Mouse (Mus musculus) MN1 (cell line): ENCODE measurements around the gene Cobll1.
"Not testable (repeated sequence)": the region's sequence is repeated elsewhere in the genome, so short reads cannot be mapped to it uniquely, and the experiment has no call there.

Source experiments
- DNase-seq: peaks from one replicate; pipeline ENCODE4 v3.0.0-alpha.2; 2016; ENCODE audit warnings: low spot score

Cobll1 gene

DNA sequence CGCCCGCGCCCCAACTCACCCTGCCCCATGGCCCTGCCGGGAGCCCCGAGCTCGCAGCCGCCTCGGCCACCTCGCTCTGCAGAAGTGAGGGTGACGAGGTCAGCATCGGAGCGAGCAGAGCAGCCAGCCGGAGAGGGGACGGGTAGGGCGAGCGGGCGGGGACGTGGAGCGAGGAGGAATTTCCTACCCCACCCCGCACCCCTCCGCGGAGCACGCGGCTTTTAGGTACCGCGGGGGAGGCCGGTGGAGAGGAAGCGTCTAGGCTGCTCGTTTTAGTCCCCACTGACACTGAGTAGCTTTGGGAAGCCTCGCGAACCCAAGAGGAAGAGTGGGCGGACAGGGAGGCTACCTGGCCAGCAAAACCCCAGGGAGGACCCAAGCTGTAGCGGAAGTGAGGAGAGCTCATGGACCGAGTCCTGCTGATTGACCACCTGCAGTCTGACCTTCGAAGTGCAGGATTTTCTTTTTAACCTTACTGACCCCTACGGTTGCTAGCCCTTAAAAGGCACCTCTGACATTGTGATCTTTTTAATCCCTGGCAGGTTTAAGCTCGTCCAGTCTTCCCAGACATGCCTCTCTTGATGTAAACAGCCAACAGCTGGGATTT, at the start of gene Cobll1:
Gene Cobll1, minus strand, starts transcription at position 440 of the 607 bp plus-strand sequence.
- peak; percentile 70 for DNase-seq

GRCm38 (mm10) chr2:65288696-65289095, 49.5 kb upstream of the Cobll1 start:
- no peak for DNase-seq

DNA sequence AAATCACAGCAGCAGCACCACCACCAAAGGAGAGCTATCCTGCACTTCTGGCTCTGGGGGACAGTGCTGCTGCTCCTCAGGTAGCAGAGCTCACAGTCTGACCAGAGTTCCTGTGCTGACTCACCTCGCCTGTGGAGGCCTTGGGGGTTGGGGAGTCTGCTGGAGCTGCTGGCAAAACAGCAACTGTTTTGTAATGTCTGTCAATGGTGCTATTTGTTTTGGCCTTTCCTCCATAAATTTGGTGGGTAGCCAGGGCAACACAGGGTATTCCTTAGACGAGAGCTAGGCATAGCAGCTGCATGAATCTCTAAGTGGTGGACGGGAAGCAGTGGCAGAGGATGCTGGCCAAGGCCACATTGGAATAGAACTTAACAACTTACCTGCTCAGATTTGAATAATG, 46.2 kb upstream of the Cobll1 start:
- DNase-seq = peak; percentile 65

DNA sequence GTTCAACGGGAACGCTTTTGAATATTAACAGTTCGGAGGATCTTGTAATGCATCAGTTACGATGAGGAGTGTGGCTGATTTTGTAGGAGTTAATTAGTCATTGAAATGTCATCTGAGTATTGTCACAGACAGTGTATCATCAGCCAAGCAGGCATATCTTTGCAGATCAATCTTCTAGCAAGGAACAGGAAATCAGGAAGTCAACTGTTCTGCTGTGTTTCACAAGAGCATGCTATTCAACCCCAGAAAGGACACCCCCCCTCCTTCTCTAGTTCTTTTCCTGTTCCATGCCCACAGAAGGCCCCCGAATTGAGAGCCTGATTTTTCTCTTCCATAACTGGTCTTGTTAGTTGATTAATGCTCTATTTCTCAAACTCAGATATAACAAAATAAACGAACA, 43.8 kb upstream of the Cobll1 start:
- DNase-seq = no peak

- no peak for DNase-seq
These were observed 40.0 kb upstream of the Cobll1 start for GRCm38 (mm10) chr2:65279029-65279690.

DNA sequence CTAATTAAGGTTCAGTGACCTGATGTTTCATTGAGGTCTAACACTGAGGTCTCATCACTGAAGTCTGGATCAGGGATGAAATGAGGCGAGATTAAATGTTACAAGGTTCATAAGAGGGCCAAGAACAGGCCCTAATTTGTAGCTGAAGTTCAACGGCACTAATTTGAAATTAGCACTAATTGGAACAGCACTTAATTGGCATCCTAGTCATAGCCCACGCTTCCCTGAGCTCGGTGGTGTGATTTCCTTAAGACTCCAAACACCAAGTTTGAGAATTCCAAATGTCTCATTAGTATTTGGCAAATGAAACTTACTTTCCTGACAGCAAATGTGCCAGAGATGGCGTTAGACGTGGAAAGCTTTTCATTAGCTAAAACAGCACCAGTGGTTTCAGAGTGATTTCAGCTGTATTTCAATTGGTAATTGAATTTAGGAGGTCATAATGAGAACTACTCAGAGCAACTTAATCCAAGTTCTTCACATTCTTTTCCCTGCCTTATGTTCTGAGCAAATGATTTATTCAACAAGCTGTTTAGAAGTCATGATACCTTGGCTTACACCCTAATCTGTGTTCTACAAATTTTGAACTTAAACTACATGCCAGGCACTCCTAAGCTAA, 36.3 kb upstream of the Cobll1 start:
- no peak for DNase-seq

GRCm38 (mm10) chr2:65273910-65274309, 34.7 kb upstream of the Cobll1 start:
- DNase-seq = no peak

DNA sequence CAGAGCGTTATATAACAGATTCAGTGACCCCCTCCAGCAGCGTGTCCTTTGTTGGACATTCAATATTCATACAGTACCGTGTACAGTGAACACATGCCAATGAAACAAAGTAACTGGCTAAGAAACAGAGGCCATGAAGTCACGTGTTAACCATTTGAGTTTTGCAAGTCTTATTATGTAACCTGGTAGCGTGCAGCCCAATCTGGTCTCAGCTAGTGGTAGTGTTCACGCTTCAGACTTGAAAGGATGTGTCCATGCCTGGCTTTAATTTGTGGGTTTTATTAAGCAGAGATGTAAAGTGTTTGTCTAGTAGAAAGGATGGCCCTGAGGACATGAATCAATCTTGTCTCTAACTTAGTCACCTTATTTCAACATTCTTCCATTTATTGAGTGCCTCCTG, 29.5 kb upstream of the Cobll1 start:
- DNase-seq = no peak

DNA sequence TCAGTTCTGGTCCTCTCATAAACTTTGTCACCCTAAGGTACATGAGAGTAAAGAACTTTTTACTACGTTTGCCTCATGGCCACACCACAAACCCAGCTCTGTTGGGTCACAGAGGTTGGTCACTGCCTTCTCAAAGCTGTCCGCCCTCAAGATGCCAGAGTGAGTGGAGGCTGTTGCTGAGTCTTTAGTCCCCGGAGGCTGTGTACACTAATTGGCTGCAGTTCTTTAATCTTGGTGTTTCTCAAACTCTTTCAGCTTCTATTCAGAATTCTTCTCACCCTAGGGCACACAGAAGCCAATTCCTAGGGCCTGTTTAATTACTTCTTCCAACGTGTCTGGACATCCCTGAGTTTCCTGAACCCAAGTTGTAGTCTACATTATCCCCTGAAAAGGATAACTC, 28.6 kb upstream of the Cobll1 start:
- no peak for DNase-seq

DNA sequence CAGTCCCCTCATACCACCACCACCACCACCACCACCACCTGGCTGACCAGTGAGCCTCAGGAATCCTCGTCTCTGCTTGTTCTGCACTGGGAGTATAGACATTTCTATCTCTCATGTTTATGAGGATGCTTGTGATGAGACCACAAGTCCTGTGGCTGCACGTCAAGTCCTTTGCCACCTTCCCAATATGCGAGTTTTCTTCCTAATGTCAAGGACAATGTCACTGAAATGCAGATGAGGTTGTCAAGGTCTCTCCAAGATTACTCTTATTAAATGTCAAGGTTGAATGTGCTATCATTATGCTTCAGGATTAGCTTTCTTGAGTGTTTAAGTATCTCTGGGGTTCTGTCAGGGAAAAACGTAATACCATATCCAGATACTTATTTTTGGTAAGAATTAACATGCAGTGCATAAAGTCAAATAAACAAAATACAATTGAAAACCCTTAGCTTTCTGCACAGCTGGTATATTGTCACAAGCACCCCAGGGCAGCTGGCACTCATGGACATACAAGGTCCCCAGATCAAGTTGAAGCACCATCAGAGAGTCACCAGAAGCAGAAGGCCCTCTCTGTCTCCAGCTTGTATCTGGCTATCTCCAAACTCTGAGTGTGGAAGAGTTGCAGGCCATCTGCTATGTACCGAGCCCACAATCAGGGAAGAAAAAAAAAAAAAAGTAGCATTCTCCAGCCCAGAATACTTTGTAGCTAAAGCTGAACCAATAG, 27.5 kb upstream of the Cobll1 start:
- DNase-seq = no peak

DNA sequence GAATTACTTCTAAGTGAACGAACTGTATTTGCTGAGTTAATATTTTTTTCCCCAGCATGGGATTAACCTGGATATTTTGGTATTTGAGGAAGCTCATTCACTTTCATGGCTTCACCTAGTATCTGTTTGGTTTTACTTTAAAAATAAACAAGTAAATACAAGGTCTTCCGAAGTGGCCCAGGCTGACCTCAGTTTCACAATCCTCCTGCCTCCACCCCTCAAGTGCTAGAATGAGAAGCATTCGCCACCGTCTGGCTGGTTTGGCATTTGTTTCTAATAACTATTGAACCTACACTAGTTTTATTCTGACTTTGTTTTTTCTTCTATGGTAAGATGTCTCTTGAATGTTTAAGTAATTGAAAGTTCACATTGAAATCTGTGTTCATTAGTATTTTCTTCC, 23.0 kb upstream of the Cobll1 start:
- no peak for DNase-seq

GRCm38 (mm10) chr2:65260828-65261227, 21.6 kb upstream of the Cobll1 start:
- DNase-seq = not testable (repeated sequence)

DNA sequence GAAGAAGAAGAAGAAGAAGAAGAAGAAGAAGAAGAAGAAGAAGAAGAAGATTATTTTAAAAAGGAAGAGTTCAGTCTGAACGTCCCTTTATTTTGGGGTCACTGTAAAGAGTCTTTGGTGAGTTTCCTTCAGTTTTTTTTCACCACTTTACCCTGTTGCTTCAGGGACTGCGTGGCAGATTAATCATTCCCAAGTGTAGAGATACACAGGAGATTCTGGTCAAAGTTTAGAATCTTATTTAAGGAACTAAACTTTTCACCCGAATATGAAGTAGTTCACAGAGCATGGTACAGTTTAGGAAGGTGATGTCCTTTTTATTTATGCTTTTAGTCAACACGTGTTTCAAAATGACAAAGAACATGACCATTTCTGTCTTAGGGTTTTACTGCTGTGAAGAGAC, 21.2 kb upstream of the Cobll1 start:
- no peak for DNase-seq

GRCm38 (mm10) chr2:65257446-65257845, 18.2 kb upstream of the Cobll1 start:
- no peak for DNase-seq

- no peak for DNase-seq
These were observed 17.5 kb upstream of the Cobll1 start for GRCm38 (mm10) chr2:65256494-65257254.

DNA sequence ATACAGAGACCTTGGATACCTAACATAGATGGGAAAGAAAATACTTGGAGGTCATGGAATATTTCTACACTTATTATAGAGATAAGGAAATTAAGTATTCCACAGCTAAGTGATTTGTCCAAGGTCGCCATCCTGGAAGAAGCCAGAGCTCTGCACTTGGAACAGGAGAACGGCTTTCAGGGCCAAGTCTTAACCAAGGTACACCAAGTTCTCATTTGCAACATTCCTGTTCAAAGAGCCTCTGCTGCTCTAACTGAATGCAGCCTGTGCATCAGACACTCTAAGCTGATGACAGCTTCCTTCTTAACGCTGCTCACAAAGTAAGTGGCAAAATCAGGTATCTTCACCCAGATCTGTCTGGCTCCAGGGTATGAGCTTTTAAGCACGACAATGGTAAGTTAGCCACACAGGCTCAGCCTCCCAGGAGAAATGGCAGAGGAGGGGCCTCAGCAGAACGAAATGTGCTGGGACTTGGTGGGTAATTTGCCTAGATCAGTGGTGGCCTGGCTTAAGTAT, 11.4 kb upstream of the Cobll1 start:
- DNase-seq = no peak

- DNase-seq = no peak
These were observed 10.4 kb upstream of the Cobll1 start for GRCm38 (mm10) chr2:65249575-65249974.

GRCm38 (mm10) chr2:65240173-65240745, 1.1 kb upstream of the Cobll1 start:
- no peak for DNase-seq

DNA sequence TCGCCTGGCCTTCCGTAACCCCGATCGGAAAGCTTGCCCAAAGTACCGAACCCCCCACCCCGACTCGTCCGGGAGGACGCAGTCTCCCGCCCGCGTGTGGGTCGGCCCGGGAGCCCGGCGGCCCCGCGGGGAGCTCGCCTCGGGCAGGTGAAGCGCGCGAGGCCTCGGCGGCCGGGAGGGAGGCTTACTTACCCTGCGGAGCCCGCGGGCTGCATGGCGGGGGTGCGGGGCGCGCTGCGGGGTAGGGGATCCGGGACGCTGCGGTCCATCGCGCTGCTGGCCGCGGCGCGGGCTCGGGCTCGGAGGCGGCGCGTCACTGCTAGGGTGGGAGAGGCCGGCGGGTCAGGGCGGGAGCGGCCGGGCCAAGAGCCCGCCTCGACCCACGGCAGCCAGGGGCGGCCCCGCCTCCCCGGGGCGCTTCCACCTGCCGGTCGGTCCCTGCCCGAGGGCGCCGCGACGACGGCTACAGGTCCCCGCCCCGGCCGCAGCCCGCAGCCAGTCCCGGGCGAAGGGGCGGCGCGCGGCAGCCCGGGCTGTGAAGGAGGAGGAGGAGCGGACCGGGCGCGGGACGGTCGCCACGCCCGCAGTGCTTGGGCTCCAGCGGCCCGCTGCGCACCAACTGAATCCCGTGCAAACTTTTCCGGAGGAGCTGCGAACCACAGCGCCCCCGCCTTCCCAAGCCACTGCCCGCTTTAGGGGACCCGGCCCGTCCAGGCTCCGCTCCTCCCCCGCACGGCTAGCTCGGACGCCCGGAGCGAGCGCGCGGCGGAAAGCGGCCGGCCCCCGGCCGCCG, 836 bp downstream of the Cobll1 start:
- peak; percentile 85 for DNase-seq

GRCm38 (mm10) chr2:65237610-65238170, 1.5 kb downstream of the Cobll1 start:
- DNase-seq = peak; percentile 38
